Mouse (Mus musculus): ENCODE data around the gene Fam221a.

Fam221a gene

DNA sequence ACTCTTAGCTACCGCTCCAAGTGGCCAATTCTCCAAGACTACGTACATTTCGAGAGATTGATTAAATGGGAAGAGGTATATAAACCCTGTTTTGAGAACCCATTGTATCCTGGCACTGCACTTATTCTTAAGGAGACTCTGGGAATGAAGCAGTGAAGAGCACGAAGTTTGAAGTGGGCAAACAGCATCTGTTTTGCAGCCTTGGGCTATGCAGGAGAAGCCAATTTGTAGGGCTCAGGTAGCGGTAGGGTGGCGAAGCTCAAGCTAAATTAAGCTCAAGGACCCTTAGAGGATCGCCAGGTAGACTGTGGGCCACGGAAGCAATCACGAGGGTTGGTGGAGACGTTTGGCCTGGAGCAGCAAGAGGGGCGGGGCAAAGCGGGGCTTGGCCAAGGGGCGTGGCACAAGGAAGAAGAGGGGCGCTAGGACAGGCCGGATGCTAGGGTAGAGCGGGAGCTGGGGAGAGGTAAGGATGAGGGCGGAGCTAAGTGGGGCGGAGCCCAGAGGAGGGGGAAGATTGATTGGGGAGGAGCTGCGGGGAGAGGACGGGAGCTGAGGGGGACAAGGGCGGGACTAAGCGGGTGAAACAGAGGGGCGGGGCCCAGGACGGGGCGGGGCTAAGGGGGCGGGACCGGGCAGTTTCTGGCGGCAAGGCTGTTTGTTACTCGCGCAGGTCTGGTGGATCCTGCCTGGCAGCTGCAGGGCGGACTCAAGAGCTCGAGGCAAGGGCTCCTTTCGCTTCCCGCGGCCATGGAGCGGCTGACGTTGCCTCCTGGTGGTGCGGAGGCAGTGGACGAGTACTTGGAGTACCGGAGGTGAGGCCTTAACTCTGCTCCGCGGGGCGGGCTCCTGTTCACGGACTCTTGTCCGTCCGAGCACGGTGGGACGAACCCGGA lies at the start of gene Fam221a:
Gene Fam221a, plus strand, starts transcription at position 581 of the 896 bp plus-strand sequence.
- peak; percentile 61 for DNase-seq (ENCODE audit: low spot score)

DNA sequence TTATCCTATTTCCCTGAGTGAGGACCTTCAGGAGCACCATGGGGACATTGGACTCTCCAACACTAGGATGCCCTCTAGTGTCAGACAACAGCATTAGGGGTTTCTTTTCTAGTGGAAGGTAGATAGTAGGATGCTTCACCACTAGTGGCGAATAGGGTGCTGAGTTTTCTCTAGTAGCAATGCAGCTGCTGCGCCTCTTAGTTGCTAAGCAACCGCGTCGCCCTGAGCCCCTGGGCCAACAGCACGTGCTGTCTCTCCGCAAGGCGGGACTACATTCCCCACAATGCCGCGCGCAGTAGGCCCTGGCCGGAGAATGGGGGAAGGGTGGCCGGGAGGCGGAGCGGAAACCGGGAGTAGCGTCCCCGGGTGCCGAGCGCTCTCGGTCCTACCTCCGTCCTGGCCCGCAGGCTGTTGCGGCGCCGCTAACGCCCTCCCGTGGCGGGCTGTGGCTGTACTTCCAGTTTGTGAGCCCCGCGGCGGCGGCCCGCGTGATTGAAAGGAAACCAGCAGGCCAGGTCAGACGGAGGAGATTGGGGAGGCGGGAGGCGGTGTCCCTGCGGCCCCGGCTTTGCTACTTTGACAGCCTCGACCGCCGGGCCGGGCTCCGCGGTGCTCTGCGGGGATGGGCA lies 48.5 kb upstream of the Fam221a start, which contains the start of gene Ccdc126:
Gene Ccdc126, plus strand, starts transcription at position 309 of the 629 bp plus-strand sequence.
- DNase-seq (ENCODE audit: low spot score) = peak; percentile 89

DNA sequence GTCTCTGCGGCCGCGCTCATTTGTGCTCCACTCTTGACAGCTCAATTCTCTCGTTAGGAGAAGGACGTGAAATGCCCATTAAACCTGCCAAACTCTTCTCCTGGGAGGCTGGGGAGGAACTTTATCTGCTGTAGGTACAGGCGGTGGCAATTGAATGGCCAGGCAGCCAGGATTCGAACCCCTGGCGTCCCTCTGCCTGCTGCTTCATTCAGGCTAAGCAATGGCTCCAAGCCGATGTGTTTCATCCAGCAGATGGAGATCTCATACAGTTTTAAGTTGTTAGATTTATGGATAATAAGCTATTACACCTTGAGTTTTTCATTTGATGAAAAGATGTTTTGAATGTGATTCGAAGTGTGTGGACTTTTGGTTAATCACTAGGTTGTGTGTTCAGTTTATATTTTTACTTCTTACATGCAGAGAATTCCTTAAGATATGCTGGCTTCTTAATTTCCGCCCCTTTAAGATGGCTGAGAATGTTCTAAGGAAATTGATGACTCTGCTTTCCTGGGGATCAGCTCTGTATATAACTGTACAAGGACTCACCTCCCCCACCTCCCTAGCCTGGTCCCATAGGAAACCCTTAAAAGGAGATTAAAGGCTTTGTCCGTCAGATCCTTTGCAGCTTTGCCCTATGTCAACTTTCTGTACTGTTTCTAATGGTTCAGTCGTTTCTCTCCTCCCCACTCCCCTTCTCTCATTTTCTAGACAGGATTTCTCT lies 47.8 kb upstream of the Fam221a start:
- DNase-seq (ENCODE audit: low spot score) = no peak

DNA sequence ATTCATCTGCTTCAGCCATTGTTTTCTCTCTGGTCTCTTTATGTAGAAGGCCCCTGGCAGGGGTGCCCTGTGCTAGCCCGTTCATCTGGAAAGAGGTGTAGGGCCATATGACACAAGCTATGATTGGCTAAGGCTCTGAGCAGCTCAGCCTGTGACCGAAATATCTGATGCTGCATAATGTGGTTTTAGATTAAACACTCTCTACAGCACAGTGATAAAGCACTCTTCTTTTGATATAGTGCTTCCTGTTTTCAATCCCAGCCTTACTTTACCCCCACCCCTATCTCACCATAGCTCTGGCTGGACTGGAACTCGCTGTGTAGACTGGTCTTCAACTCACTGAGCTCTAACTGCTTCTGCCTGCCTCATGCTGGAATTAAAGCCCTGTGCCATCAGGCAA lies 46.2 kb upstream of the Fam221a start:
- DNase-seq (ENCODE audit: low spot score) = no peak

- no peak for DNase-seq (ENCODE audit: low spot score)
These were observed 45.5 kb upstream of the Fam221a start for GRCm38 (mm10) chr6:49322056-49322455.

- DNase-seq (ENCODE audit: low spot score) = no peak
These were observed 44.6 kb upstream of the Fam221a start for GRCm38 (mm10) chr6:49322986-49323385.

DNA sequence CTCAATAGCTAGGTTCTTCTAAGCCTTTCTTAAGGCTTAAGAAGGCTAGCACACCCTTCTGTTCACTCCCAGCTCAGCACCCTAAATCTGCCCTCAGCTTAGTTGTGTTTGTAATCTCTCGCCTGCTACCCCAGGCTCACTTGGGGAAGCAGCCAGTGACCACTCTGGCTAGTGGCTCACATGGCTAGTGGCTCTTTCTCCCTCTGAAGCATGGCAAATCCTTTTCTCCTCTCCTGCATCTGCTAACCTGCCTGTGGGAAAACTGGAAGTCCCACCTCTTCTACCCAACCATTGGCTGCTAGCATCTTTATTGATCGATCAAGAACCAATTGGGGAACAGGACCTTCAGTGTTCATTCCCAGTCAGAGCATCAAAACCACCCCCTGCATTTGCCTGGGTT lies 43.0 kb upstream of the Fam221a start:
- DNase-seq (ENCODE audit: low spot score) = no peak

DNA sequence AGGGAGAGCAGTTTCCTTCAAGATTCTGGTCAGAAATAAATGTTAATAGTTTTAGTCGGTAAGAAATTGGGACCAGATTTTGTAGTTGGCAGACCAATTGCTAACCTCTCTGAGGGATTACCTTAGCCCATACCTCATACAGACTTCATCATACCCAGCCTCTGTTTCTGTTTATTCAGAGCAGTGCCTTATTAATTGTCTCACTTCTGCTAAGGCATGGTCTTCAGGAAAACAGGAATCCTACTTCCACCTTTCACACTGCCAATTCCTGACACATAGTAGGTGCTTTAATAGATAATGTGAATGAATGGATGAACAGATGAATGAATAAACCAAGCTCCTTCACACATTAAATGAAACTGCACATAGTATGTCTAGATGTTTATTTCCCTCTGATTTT lies 42.2 kb upstream of the Fam221a start:
- DNase-seq (ENCODE audit: low spot score) = no peak

GRCm38 (mm10) chr6:49326846-49327245 lies 40.7 kb upstream of the Fam221a start:
- no peak for DNase-seq (ENCODE audit: low spot score)

- no peak for DNase-seq (ENCODE audit: low spot score)
These were observed 36.0 kb upstream of the Fam221a start for GRCm38 (mm10) chr6:49331369-49332059.

- no peak for DNase-seq (ENCODE audit: low spot score)
These were observed 35.5 kb upstream of the Fam221a start for GRCm38 (mm10) chr6:49332060-49332370.

DNA sequence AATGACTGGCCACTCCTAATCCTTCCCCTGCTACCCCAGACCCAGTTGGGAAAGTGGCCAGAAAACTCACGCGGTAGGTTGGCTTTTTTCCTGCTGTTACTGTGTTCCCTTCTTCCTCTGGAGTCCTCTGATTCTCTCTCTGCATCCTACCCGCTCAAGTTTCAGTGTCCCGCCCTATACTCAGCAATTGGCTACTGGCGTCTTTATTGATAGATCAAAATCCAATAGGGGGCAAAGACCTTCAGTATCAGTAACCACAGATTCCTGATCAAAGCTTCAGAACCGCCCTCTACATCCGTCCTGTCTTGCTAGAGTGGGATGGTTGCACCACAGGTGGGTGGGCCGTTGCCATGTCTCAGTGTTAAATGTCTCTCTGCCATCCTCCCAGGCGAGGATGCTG lies 29.0 kb upstream of the Fam221a start:
- DNase-seq (ENCODE audit: low spot score) = no peak

DNA sequence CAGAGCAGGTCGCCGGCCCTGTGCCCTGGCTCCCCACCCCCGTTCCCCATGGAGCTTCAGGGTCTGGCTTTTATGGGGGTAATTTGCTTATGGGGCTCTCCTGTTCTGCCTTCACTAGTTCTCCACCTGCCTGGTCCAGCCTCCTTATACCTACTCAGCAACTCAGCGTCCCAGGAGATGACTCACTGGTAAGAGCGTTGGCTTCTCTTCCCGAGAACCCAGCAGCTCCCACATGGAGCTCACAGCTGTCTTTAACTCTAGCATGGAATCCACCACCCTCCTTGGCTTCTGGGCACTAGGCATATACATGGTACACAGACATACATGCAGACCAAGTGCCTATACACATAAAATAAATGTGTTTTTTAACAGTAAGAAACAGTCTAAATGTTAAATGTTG lies 28.4 kb upstream of the Fam221a start:
- DNase-seq (ENCODE audit: low spot score) = no peak

DNA sequence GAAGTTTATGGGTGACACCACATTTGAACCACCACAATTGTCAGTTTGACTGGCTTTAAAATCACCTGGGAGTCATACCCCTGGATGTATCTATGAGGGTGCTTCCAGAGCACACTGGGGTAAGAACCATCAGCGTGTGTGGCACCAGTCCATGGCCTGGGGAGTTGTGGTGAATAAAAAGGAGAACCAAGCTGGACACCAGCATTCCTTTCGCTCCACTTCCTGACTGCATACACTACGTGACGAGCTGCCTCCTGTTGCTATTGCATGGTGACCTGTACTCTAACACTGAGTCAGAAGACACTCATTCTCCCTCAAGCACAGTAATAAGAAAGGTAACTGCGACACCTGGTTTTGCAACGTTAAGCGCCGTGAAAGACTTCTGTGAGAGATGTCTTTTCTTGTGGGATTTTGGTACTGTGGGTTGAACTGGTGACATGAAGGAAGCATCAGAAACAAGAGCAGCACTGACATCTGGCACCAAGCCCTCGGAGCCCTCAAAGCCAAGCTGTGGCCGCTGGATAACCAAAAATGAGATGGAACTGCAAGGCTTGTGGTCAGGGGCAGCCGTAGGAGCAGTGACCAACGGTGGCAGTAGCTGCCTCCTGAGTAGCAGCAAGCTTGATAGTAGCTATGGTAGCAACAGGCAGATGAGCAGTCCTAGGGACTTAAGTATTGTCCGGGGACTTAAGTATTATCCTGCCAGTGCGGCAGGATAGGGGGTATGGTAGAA lies 23.6 kb upstream of the Fam221a start:
- no peak for DNase-seq (ENCODE audit: low spot score)

GRCm38 (mm10) chr6:49349826-49350225 lies 17.7 kb upstream of the Fam221a start:
- DNase-seq (ENCODE audit: low spot score) = no peak

GRCm38 (mm10) chr6:49354613-49355012 lies 12.9 kb upstream of the Fam221a start:
- DNase-seq (ENCODE audit: low spot score) = no peak

- DNase-seq (ENCODE audit: low spot score) = no peak
These were observed 12.4 kb upstream of the Fam221a start for GRCm38 (mm10) chr6:49355171-49355570.

DNA sequence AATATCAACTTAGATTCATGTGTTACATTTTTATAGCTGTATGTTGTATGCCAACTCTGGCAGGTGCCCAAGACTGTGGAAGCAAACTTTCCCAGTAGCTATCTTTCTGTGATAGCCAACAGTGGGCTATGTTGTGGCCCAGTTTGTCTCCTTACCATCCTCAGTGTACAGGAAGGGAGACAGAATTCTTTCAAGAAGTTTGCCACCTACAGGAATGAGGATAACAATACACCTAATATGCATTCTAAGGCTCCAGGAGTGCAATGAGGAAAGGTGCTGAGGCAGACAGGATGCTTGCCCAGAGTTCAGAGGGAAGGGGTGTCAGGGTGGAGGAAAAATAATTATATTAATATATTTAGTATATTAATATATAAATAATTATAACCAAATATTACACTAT lies 7.1 kb upstream of the Fam221a start:
- DNase-seq (ENCODE audit: low spot score) = no peak

DNA sequence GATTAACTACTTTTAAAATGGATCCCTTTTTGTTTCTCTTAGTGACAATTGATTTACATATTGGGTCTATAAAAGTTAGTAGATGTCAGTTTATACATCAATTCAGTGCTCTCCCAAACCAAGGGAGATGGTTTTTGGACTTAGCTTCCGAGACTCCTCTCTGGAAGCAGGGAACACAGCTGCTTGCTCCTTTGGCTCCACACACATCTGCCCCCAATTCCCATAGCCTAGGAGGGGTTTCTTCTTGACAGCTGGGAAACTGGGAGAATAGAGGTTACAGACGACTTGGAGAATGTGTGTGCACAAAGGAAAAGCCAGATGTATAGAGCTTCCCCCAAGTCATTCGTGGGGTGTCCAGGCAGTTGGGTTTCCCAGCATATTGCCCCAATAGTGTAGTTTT lies 673 bp downstream of the Fam221a start:
- DNase-seq (ENCODE audit: low spot score) = no peak

GRCm38 (mm10) chr6:49372705-49373104 lies 5.2 kb downstream of the Fam221a start:
- DNase-seq (ENCODE audit: low spot score) = no peak

DNA sequence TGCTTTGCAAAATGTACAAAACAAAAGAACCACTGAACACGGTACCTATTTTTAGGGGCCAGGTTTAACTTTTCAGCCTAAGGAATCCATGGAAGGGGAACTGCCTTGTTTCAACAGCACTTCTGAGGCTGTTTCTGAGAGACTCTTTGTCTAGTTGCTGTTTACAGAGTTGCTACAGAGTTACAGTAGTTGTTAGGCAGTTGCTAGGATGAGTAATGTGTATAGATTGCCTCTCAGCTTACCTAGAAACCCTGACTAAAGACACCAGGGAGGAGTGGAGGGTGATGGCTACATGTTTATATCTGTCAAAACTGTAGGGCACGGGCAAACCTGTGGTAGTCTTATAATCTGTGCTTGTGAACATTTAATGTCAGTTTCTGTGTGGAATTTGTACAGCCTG lies 6.4 kb downstream of the Fam221a start:
- DNase-seq (ENCODE audit: low spot score) = no peak

- no peak for DNase-seq (ENCODE audit: low spot score)
These were observed 10.8 kb downstream of the Fam221a start for GRCm38 (mm10) chr6:49378328-49378727.

Data from ovary, postnatal 10 days (tissue).